Mouse (Mus musculus) granulocyte monocyte progenitor cell, adult 5-6 weeks (primary cell): Measurements from ENCODE around the gene Lrrc58. TPM values are rescaled to one million over a fixed set of nuclear protein-coding genes. Genes with fewer than 3 reads are reported as not detected.

Experiments used
- ATAC-seq: replicated peaks from 2 replicates; pipeline ENCODE4 v1.8.0; 2016; ENCODE audit warnings: mild to moderate bottlenecking, moderate TSS enrichment, inconsistent platforms; ENCODE audit not compliant: poor library complexity, severe bottlenecking
- total RNA-seq, 2 experiments: library from RNA; stranded (forward) in 1 of 2; stranded (reverse) in 1 of 2; fragments of 200-712, 200-1000 nt in 1 of 2; fragments of >200 nt in 1 of 2; fragmentation: Nextera tagmentation in 1 of 2; gene quantifications; 2 replicates each; pipeline ENCODE4 v1.2.3; 2014 to 2017

Lrrc58 gene
- total RNA-seq, 2 experiments from 2014 or later, result 55.8 to 59.3 TPM

DNA sequence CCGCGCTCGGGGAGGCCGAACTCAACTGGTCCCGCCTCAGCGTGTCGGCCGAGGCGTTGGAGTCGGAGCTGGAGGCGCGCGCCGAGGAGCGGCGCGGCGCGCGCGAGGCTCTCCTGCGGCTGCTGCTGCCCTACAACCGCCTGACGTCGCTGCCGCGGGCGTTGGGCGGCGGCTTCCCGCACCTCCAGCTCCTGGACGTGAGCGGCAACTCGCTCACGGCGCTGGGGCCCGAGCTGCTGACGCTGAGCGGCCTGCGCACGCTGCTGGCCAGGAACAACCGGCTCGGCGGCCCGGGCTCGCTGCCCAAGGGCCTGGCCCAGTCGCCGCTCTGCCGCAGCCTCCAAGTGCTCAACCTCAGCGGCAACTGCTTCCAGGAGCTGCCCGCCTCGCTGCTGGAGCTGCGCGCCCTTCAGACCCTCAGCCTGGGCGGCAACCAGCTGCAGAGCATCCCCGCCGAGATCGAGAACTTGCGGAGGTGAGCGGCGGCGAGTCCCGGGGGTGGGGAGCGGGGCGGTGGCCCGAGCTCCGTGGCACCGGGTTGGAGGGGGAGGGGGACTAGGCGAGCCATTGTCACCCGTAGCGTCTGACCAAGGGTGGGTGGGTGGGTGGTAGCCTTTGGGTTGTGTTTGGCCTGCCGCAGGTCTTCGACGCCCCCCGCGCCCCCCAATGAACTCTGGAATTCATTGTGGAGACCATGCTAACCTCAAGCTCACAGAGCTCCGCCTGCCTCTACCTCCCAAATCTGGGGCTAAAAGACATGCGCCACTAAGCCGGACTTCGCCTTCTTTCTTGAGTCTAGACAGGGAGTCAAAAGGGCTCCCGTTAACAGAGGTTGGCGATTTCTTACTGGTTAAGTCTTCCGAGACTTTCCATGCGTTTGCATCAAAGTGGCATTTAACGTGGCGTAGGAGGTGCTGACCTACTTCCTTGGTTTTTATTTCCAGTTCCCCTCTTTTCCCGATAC lies 599 bp downstream of the Lrrc58 start:
- ATAC-seq, result peak; percentile 49

DNA sequence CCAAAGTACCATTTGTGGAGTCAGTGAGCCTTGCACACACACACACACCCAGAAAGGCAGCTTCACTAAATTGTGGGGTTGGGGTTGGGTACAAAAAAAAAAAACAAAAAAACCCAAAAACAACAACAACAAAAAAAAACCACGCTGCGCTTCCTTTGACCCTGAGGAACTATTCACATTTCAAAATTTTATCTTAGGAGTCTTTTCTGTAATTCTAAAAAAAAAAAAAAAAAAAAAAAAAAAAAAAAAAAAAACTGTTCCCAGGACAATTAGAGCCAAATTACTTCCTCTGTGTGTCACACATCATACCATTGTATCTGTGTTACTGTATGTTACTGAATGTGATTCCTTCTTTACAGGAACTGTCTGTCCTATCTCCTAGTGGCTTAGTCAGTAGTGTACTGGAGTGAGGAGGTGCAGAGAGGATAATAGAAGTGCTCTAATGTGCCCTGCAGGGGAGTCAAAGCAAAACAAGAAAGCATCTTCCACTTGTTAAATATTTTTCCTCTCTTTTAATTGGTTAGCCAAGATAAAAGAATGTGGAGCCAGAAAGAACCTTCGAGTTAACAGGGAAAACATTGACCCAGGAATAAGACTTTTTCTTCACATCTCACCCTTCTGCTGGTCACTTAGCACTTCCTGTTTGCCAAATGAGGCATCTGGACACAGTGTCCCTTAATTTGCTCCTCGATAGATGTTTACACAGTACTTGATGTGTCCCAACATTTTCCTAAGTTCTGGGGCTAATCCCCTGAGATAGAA lies 1.5 kb downstream of the Lrrc58 start:
- ATAC-seq, result 0 out of 2 replicates have a peak, but pooled peaks have one; percentile 11

DNA sequence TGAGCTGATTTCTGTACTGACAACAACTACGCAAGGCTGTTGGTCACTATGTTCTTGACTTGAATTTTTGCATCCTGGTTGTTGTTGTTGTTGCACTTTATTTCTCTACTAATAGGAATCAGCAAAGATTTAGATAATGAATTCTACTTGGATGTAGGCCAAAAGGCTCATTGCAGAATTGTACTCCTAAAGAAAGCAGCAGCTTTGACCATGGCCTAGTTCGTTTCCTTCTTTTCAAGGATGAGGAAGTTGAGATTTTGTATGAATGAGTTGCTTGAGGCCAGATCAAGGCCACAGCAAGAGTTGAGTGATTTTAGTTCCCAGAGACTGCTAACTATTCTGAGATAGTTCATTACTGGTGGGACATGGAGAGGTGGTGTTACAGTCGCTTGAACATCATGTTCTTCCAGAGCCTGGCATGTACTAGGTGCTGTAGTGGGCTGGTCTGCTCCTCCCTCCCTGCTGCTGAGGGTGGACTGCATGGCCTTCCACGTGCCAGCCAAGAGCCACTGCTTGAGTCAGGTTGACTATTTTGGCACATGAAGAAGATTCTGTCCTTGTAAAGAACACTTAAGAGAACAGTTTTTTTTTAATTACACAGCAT lies 3.0 kb downstream of the Lrrc58 start:
- 0 out of 2 replicates have a peak, but pooled peaks have one; percentile 13 for ATAC-seq

DNA sequence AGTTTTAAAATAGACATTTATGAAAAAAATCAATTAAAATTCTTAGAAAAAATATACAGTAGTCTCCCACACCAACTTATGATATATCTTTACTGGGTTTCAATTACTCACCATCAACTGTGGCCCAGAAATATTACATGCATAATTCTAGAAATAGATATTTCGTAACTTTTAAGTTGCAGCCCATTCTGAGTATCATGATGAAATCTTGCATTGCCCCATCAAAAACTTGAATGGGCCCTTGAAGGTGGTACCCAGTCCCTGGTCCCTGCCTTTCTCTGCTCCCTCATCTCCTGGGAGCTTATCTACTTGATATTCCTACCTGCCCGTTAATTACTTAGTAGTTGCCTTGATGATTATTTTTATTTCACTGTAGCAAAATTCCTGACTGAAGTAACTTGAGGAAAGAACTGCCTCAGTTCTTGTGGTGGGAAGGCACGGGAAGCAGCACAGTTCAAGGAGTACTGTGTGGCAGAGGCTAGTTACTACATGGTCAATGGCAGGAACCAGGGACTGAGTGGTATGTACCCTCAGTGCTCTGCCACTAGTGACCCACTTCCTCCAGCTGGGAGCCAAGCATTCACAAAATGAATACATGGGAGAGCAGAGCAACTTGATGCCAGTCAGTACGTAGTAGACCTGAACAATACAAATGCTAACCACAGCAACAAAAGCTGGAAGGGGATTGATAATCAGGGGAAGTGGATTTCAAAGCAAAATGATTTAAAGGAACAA lies 6.5 kb downstream of the Lrrc58 start:
- ATAC-seq, result peak; percentile 76

DNA sequence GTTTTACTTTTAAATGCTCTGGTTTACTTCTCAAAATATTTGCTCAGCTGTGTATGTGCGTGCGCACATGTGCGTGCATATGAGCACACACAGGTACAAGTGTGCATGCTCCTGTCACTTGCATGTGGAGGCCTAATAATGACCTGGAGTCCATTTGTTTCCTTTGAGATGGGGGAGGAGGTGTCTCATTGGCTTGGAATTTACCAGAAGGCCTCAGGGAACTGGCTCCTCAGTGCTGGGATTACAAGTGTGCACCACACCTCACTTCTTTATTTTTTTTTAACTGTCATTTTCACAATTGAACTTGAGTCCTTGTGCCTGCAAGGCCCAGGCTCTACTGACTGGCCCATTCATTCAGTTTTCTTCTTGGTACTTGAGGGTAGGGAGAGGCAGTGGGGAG lies 9.2 kb downstream of the Lrrc58 start:
- no peak for ATAC-seq

- peak; percentile 62 for ATAC-seq
Observed at GRCm38 (mm10) chr16:37878951-37879505, 10.8 kb downstream of the Lrrc58 start.

- ATAC-seq, result no peak
Observed at GRCm38 (mm10) chr16:37879750-37880419, 11.7 kb downstream of the Lrrc58 start.

- ATAC-seq, result no peak
Observed at GRCm38 (mm10) chr16:37881168-37881567, 13.0 kb downstream of the Lrrc58 start.

DNA sequence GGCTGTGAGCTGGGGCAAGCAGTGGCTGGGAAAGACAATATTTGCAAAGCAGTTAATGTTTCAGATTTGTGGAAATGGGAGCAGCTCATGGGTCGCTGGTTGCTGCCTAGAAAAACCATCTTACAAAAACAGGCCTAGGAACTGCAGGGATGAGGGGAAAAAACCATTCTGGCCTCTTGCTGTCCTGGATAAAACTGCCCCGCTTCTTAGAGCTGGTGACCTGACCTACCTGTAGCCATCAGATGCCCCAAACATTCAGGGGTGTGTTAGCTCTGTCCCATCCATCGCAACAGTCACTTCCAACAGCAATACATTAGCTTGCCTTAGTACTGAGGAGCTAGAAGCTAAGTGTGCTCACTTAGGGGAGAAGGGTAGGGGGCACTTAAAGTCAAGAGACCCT lies 20.8 kb downstream of the Lrrc58 start:
- ATAC-seq, result no peak

- ATAC-seq, result no peak
Observed at GRCm38 (mm10) chr16:37892667-37893066, 24.5 kb downstream of the Lrrc58 start.

- no peak for ATAC-seq
Observed at GRCm38 (mm10) chr16:37893381-37893780, 25.2 kb downstream of the Lrrc58 start.

- ATAC-seq, result no peak
Observed at GRCm38 (mm10) chr16:37893942-37894341, 25.8 kb downstream of the Lrrc58 start.

- ATAC-seq, result no peak
Observed at GRCm38 (mm10) chr16:37898790-37899189, 30.6 kb downstream of the Lrrc58 start.

DNA sequence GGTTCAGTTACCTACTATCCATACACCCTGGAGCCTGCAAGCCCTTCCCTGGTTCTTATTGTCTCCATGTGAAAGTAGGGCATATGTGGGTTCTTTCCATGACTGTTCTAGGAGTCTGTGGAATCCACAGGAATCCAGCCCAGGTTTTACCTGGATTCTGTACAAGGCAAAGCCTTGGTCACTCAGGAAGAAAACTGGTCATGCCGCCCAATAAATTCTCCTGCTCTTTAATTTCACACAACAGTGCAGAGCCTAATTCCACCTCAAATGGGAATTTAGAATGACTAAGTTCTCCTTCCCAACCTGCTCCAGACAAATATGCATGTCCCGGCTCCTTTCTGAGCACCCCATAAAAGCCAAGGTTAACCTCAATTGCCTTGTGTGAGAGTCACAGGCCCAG lies 31.2 kb downstream of the Lrrc58 start:
- ATAC-seq, result no peak

DNA sequence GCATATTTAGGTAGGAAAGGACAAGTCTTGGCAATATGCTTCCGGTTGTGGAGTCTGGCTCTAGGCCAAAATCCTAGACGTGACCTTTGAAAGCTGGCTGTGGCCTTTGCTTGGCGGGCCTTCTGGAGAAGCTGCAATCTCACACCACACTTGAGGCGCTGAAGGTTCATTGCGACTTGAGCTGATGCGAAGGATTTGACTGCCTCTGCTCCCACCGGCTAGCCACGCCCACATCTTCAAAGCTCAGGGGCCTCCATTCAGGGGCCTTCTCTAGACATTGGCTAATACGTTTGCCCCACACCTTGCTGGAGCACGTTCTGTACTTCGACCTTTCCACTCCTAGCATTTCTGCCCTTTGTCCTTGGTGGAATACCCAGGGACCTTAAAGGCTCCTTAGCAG lies 33.1 kb downstream of the Lrrc58 start:
- no peak for ATAC-seq

- no peak for ATAC-seq
Observed at GRCm38 (mm10) chr16:37906456-37906855, 38.3 kb downstream of the Lrrc58 start.

- ATAC-seq, result no peak
Observed at GRCm38 (mm10) chr16:37911086-37911485, 42.9 kb downstream of the Lrrc58 start.

DNA sequence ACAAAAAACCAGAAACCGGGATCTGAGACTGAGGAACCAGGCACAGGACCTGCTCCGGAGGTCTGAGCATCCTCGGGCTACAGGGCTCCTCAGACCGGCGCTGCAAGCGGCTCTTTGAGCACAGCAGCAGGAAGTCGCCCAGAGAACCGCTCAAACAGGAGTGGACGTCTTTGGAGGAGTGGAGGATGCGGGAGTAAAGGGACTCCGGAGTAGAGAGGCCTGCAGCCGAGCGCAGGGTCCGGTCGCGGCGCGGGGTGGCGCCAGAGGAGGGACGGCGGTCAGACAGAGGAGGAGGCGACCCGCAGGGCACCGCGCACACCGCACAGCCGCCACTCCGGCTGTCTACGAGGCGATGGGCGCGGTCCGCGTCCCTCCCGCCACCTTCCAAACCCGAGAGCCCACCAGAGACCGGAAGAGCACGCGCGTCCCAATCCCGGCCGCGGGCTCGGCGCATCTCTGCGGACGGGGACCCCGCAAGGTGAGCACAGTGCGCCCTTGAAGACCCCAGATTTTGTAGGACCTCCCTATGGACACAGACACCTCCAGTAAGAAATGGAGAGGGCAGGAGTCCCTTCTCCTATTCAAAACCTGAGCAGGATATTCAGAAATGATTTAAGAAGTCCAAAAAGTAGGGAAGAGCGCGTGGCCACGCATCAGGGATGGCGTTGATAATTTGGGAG lies 48.1 kb downstream of the Lrrc58 start, which contains the start of gene Gpr156:
TSS of gene Gpr156 (plus strand) at position 359 of the 680 bp plus-strand sequence.
- ATAC-seq, result peak; percentile 70; the same call in 1 of the 2 replicates

- no peak; the same call in 1 of the 2 replicates for ATAC-seq
Observed at GRCm38 (mm10) chr16:37916818-37917201, 48.6 kb downstream of the Lrrc58 start.
